Mouse (Mus musculus) adrenal gland, postnatal 36 days (tissue): Measurements from ENCODE around the gene Adamts9. TPM values are rescaled to one million over a fixed set of nuclear protein-coding genes. Genes with fewer than 3 reads are reported as not detected.

Experiments
- DNase-seq, 2 experiments: peaks; one replicate each; pipeline ENCODE4 v3.0.0; 2021; ENCODE audit warnings: mixed read lengths in 1 of 2
- total RNA-seq, 2 experiments: library from RNA; stranded (reverse); gene quantifications; 2 replicates each; pipeline ENCODE4 v1.2.3; 2021

Adamts9 gene
- total RNA-seq, 2 experiments from 2014 or later = 25.7 to 60.8 TPM

DNA sequence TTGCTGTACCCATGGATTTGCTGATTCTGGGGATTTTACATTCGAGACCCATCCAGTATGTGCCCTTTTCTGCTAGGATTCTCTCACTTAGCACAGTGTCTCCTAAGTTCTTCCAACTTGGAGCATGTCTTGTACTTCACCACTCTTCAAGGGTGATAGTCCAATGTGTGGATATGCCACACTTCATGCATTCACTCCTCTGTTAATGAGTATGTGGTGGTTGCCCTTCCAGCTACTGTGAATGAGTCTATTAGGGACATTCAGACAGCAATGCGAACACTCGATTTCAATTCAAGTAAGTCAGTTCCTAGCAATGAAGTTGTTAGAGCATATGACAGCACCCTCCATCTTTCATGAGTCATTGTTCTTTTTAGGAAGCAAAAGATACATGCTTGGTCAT lies 133.5 kb downstream of the Adamts9 start:
- DNase-seq = no peak

DNA sequence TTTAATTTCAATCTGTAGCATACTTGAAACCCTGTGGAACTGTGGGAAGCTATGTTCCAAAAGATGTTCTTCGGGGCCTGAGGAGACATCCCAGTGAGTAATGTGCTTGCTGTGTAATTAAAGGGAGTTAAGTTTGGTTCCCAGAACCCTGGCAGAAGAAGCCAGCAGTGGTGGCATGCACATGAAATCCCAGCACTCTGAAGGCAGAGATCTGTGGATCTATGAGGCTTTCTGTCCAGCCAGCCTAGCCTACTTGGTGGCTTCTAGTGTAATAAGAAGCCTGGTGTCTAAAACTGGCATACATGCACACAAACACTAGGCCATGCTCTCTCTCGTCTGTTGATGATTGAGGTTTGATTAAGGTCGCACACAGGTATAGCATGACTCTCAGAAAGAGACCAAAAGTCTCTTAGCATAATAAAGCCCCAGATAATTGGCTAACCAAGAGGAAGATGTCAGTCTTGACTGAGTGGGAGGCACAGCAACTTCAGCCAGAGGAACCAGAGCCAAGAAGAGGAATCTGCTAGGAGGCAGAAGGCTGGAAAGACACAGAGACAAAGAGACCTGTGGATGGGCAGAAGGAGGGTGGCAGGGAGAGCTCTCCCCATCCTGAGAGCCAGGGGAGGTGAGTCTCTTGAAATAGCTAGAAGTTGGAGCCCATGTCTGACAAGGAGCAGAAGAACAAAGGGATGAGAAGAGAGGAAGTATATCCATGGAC lies 138.9 kb downstream of the Adamts9 start:
- DNase-seq = no peak

GRCm38 (mm10) chr6:92803213-92803612 lies 140.1 kb downstream of the Adamts9 start:
- DNase-seq = no peak

GRCm38 (mm10) chr6:92802421-92802820 lies 140.9 kb downstream of the Adamts9 start:
- no peak for DNase-seq

GRCm38 (mm10) chr6:92801462-92801861 lies 141.8 kb downstream of the Adamts9 start:
- DNase-seq = no peak

GRCm38 (mm10) chr6:92793804-92794203 lies 149.5 kb downstream of the Adamts9 start:
- no peak for DNase-seq

DNA sequence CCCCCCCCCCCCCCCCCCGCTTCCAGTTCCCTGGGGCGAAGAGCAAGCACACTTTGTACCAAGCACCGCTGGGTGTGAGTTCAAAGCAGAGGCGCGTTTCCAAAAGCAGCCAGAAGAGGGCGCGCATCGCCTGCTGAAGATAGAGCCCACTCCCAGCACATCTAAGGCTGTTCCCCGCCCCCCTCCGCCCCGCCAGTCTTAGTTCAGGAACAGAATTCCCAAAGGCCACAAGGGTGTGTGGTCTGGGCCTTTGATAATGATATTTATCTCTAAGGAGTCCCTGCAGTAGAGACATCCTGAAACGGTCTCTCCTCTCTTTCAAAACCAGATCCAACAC lies 155.9 kb downstream of the Adamts9 start:
- DNase-seq = peak; percentile 92 to 94

- DNase-seq = no peak
Measured at GRCm38 (mm10) chr6:92786701-92787375, 156.5 kb downstream of the Adamts9 start.

- DNase-seq = peak; percentile 37 to 52
Measured at GRCm38 (mm10) chr6:92784782-92785181, 158.5 kb downstream of the Adamts9 start.

DNA sequence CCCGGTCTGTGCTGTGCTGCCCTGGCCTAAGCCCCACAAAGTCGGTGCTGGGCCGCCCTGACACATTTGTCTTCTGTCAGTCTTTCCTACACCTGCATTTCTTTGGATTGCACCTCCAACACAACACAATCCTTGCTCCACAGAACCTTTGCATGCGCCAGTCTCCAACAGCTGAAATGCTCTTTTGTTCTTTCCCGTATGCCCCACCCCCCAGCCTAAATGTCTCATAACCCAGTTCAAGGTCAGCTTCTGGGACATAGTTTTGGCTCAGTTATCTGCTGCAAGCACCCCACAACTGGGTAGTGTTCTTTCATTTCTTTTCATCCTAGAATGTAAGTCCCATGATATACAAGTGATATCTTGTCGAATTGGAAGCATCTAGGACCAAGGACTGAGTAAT lies 161.8 kb downstream of the Adamts9 start:
- peak; percentile 55 for DNase-seq

GRCm38 (mm10) chr6:92779935-92780205 lies 163.4 kb downstream of the Adamts9 start:
- no peak for DNase-seq

GRCm38 (mm10) chr6:92779140-92779934 lies 164.0 kb downstream of the Adamts9 start:
- DNase-seq = peak; percentile 62 to 69

DNA sequence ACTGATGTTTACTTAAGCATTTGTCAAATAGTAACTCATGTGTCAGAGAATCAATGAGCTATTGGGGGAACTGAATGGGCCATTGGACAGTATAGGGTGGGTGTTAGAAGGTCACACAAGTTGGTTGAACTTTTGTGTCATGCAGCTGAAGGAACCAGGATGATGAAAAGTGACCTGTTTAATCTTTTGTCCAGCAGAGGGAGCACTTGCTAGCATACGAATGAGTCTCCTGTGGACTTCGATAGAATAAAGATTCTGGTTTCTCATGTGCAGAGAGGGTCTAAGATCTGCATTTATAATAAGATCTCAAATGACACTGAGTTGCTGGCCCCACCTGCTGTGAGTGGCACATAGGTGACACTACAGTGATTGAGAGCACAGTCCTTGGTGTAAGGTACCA lies 166.9 kb downstream of the Adamts9 start:
- no peak for DNase-seq

DNA sequence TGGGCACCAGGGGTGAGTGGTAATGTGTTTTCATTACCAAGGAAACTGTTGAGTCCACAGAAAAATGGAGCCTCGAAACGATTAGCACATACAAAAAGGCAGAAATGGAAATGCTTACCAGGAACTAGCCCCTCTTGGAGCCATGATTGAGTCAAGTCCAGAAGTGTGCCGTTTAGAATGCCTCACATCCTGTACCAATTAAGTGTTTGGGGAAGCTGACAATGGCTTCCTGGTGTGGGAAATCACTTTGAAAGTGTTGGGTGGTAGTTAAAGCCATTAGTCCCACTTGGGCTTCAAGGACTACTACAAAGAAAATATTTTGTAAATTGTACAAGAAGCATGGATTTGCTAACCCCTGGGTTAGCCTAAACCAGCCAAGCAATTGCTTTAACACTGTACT lies 180.9 kb downstream of the Adamts9 start:
- DNase-seq = no peak

GRCm38 (mm10) chr6:92759616-92760015 lies 183.7 kb downstream of the Adamts9 start:
- DNase-seq = no peak

DNA sequence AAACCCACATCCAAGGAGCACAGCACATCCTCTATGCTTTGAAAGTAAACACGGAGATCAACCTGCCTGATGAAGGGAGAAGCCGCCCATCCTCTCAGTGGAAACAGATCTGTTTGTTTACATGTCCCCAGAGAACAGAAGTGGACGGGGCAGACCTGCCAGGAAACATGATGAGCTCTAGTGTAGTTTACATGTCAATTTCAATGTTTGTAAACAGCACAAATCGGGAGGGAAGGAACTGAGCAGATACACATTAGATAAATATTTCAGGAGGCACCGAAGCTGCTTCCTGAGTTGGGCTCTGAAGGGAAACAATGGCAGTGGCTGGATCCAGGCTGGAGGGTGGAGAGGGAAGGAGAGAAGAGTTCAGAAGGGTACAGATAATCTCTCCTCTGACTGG lies 187.5 kb downstream of the Adamts9 start:
- DNase-seq = no peak

GRCm38 (mm10) chr6:92752737-92753136 lies 190.6 kb downstream of the Adamts9 start:
- DNase-seq = no peak

DNA sequence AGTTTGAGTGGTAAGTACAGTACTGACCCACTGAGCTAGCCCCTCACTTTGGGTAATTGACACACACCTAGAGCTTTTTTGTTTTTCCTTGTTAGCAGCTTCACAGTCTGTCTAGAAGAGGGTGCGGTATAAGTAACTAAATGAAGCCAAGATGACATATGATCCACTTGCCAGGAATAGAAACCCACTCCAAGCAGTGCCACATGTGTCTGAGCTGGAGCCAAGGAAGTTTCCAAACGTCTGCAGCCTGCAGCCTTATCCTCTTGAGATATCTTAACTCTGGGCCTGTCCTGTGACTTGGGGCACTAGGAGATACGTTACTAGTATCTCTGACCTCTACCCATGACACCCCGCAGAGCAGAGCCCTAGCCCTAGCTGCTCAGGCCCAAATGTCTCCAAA lies 193.9 kb downstream of the Adamts9 start:
- no peak for DNase-seq

GRCm38 (mm10) chr6:92743605-92744004 lies 199.7 kb downstream of the Adamts9 start:
- DNase-seq = peak; percentile 62 to 73

DNA sequence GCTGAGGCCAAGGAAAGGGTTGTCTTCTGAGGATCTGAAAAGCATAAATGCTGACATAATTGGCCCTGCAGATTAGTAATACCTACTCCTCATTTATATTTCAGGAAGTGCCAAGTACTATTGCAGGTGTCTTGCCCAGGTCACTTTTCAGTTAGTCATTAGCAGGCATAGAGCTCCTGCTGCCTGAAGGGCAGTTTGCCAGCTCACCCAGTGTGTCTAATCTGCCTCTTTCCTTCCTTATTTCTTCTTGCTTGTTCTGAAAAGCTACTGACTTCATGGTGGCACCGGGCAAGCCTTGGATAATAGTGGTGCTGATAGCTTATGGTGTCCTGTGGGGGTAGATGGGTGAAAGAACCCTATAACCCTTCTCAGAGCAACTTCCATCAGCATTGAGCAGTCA lies 206.2 kb downstream of the Adamts9 start:
- DNase-seq = no peak

DNA sequence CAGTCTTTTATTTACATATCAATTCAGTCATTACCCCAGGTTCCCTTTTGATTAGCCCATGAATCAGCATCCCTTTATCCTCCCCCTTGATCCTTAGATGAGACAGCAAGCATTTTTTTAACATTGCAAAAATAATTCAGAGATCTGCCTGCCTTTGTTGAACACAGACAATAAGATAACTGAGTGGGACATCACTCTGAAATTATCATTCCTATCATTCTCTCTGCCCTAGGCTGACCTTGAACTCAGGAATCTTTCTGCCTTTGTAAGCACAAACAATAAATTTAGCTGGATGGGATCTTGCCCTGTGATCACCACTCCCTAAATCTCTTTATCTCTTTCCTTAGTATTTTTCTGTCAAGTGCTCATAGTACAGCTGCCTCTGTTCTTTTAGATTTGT lies 209.6 kb downstream of the Adamts9 start:
- DNase-seq = no peak

- no peak for DNase-seq
Measured at GRCm38 (mm10) chr6:92728514-92728913, 214.8 kb downstream of the Adamts9 start.

DNA sequence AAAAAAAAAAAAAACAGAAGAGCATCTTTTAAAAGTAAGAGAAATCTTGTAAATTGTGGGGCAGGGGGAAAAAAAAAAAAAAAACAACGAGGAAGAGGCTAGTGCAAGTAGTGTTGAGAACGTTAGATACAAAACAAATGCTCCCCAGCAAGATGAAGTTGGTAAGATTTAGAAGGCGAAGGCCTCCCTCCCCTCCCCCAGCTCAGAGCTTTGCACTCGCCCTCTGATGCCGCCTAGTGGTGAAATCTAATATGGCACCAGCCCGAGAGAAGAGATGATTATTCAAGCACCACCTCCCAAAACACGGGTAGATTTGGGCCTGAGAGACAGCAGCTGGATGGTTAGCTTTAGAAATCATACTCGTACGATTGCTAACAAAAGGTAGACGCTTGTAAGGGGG lies 215.2 kb downstream of the Adamts9 start:
- DNase-seq = peak; percentile 85 to 91
